Mouse (Mus musculus) stomach, embryonic 16.5 days (tissue): Measurements from ENCODE around the gene Cox7a1. TPM values are rescaled to one million over a fixed set of nuclear protein-coding genes. Genes with fewer than 3 reads are reported as not detected.

Experiments used
- ATAC-seq: fragments of 200-750 bp; cut with Nextera tagmentation; 2 replicates; pipeline ENCODE4 v1.8.0; 2017; ENCODE audit warnings: moderate number of reproducible peaks, moderate TSS enrichment; ENCODE audit not compliant: insufficient read depth, low FRiP score
- H3K27ac ChIP-seq: fragments of 300-500 bp; sonication (generic); 2 replicates; pipeline ENCODE4 v1.5.1; 2014; ENCODE audit warnings: low read length
- H3K27me3 ChIP-seq: fragments of 300-500 bp; sonication (generic); 2 replicates; pipeline ENCODE4 v1.6.1; 2014; ENCODE audit warnings: low read length, control low read depth, mixed read lengths; ENCODE audit not compliant: control insufficient read depth, insufficient read depth
- H3K36me3 ChIP-seq: fragments of 300-500 bp; sonication (generic); 2 replicates; pipeline ENCODE4 v1.6.1; 2014; ENCODE audit warnings: low read length; ENCODE audit not compliant: control insufficient read depth, insufficient read depth
- H3K4me1 ChIP-seq: fragments of 300-500 bp; sonication (generic); 2 replicates; pipeline ENCODE4 v1.6.1; 2014; ENCODE audit warnings: low read length, control low read depth, mixed read lengths; ENCODE audit not compliant: control insufficient read depth, insufficient read depth
- H3K4me2 ChIP-seq: fragments of 300-500 bp; sonication (generic); 2 replicates; pipeline ENCODE4 v1.6.1; 2014; ENCODE audit warnings: low read depth, low read length, mixed read lengths
- H3K4me3 ChIP-seq: fragments of 300-500 bp; sonication (generic); replicated peaks from 2 replicates; pipeline ENCODE4 v1.5.1; 2014; ENCODE audit warnings: mild to moderate bottlenecking, low read length
- H3K9ac ChIP-seq: fragments of 300-500 bp; sonication (generic); 2 replicates; pipeline ENCODE4 v1.6.1; 2014; ENCODE audit warnings: low read length
- H3K9me3 ChIP-seq: fragments of 300-500 bp; sonication (generic); replicated peaks from 2 replicates; pipeline ENCODE4 v1.6.1; 2016; ENCODE audit warnings: low read length, control low read depth; ENCODE audit not compliant: control insufficient read depth
- WGBS: fragments of 180-500 bp; shearing (Covaris S2); extraction: QIAGEN DNeasy Blood & Tissue Kit; methylation state at CpG from one replicate; pipeline ENCODE4 v1.1.7; 2014; 5-methylcytosine and 5-hydroxymethylcytosine counted together
- polyA plus RNA-seq: library from polyadenylated mRNA; unstranded; fragments of >200 nt; fragmentation: Nextera tagmentation; extraction: Ambion mirVana; gene quantifications from 2 replicates; pipeline ENCODE4 v1.2.1, GENCODE M21; 2015

The Cox7a1 gene
- polyA plus RNA-seq, 1 experiment from 2014 or later, result 25.0 TPM

DNA sequence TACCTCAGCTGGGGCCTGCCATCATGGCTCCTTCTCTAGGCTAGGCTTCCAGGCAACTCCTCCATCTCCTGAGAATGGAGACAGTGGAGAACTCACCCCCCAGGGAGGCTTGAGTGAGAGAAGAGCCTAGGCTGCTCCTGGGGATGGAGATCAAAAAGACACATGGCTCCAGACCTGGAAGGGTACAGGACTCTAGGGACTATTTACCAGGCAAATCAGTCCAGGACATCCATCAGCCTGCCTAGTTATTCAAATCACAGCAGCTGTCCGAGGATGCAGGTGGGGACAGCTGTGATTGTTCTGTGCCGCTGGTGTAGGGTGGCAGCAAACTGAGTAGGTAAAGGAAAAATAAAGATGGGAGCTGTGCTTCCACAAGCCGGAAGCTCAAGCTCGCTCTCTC is 51.7 kb downstream of the Cox7a1 start, which contains the start of gene Ovol3:
Gene Ovol3 (minus strand): TSS at position 101 of the 400 bp plus-strand sequence.
- no peaks in the 10 kb centered on the region for H3K27me3 ChIP-seq
- no peak within 1 kb of the TSS for H3K4me3 ChIP-seq
- no peak within 1 kb of the TSS for H3K27ac ChIP-seq
- H3K4me1 ChIP-seq, result peaks cover 14% of the 10 kb centered on the region
- no peaks in the 10 kb centered on the region for H3K36me3 ChIP-seq
- WGBS, result 77% methylated on average over 4 of the region's 4 CpGs
- ATAC-seq, result no peak
- H3K4me2 ChIP-seq, result no peak within 1 kb of the TSS
- H3K9ac ChIP-seq, result no peak within 1 kb of the TSS
- no peaks in the 10 kb centered on the region for H3K9me3 ChIP-seq

Other genes starting within 250 kb of the Cox7a1 start
- 8.1 and 8.8 TPM in 2 replicates for gene Zfp74, start 230.1 kb upstream of the Cox7a1 start, polyA plus RNA-seq
- 14.0 and 14.9 TPM in 2 replicates for gene Zfp568, start 200.2 kb upstream of the Cox7a1 start, polyA plus RNA-seq
- gene Zfp14, start 132.8 kb upstream of the Cox7a1 start, polyA plus RNA-seq, result 3.7 and 4.6 TPM in 2 replicates
- gene Zfp82, start 111.2 kb upstream of the Cox7a1 start, polyA plus RNA-seq, result 4.5 and 5.1 TPM in 2 replicates
- gene Gm26920, start 93.7 kb upstream of the Cox7a1 start, polyA plus RNA-seq, result 0.70 and 0.87 TPM in 2 replicates
- gene Zfp566, start 93.6 kb upstream of the Cox7a1 start, polyA plus RNA-seq, result 6.8 and 8.6 TPM in 2 replicates
- 96.5 and 108 TPM in 2 replicates for gene Zfp260, start 89.4 kb upstream of the Cox7a1 start, polyA plus RNA-seq
- gene Zfp382, start 62.2 kb upstream of the Cox7a1 start, polyA plus RNA-seq, result 9.5 TPM in 2 replicates
- 12.2 and 12.6 TPM in 2 replicates for gene Zfp146, start 14.4 kb upstream of the Cox7a1 start, polyA plus RNA-seq
- 90.0 and 98.5 TPM in 2 replicates for gene Capns1, start 14.7 kb downstream of the Cox7a1 start, polyA plus RNA-seq
- gene Polr2i, start 47.8 kb downstream of the Cox7a1 start, polyA plus RNA-seq, result 111 and 116 TPM in 2 replicates
- 148 and 151 TPM in 2 replicates for gene Tbcb, start 48.1 kb downstream of the Cox7a1 start, polyA plus RNA-seq
- gene Ovol3, start 51.6 kb downstream of the Cox7a1 start, polyA plus RNA-seq, result 0.19 TPM in 1 of 2 replicates, not detected in the other
- gene Thap8, start 96.0 kb downstream of the Cox7a1 start, polyA plus RNA-seq, result 0.25 and 0.53 TPM in 2 replicates
- 7.1 and 7.3 TPM in 2 replicates for gene Wdr62, start 96.3 kb downstream of the Cox7a1 start, polyA plus RNA-seq
- gene Clip3, start 107.6 kb downstream of the Cox7a1 start, polyA plus RNA-seq, result 21.4 and 22.6 TPM in 2 replicates
- gene Alkbh6, start 124.6 kb downstream of the Cox7a1 start, polyA plus RNA-seq, result 64.4 and 64.7 TPM in 2 replicates
- 54.0 and 54.3 TPM in 2 replicates for gene Syne4, start 130.7 kb downstream of the Cox7a1 start, polyA plus RNA-seq
- gene E130208F15Rik, start 137.6 kb downstream of the Cox7a1 start, polyA plus RNA-seq, result 1.2 TPM in 1 of 2 replicates, not detected in the other
- gene Sdhaf1, start 139.8 kb downstream of the Cox7a1 start, polyA plus RNA-seq, result 12.1 and 14.6 TPM in 2 replicates
- gene Lrfn3, start 178.6 kb downstream of the Cox7a1 start, polyA plus RNA-seq, result 4.0 and 4.6 TPM in 2 replicates
- gene Tyrobp, start 229.6 kb downstream of the Cox7a1 start, polyA plus RNA-seq, result 71.0 and 75.8 TPM in 2 replicates
- gene Hcst, start 235.7 kb downstream of the Cox7a1 start, polyA plus RNA-seq, result 1.9 and 2.0 TPM in 2 replicates
- 1.5 and 2.0 TPM in 2 replicates for gene Nfkbid, start 237.6 kb downstream of the Cox7a1 start, polyA plus RNA-seq